7 mouse cellular contexts compared by ENCODE assay signal in genomic region chr3:90509747-90510123, GRCm38 (mm10). TPM values are rescaled to one million over a fixed set of nuclear protein-coding genes. Genes with fewer than 3 reads are reported as not detected.
DNase-seq lines count a peak whose midpoint lies in the region; ATAC-seq and TF ChIP-seq lines count a peak whose summit lies in the region.

No protein-coding gene starts in this region.

- H3K4me2 ChIP-seq in forebrain, embryonic 13.5 days, result peak overlapping the region; percentile 84
- peak overlapping the region; percentile 84 for H3K4me2 ChIP-seq in liver, embryonic 12.5 days

- H3K27me3 ChIP-seq in spleen, adult 2 months (ENCODE audit: control insufficient read depth, insufficient read depth, low read length), result no peaks in the 10 kb centered on the region
- H3K27me3 ChIP-seq in forebrain, embryonic 13.5 days, result peaks cover 24% of the 10 kb centered on the region
- H3K27me3 ChIP-seq in liver, embryonic 12.5 days (replicated peaks), result peaks cover 23% of the 10 kb centered on the region

- H3K9me3 ChIP-seq in forebrain, embryonic 13.5 days (replicated peaks), result no peaks in the 10 kb centered on the region
- no peaks in the 10 kb centered on the region for H3K9me3 ChIP-seq in liver, embryonic 12.5 days (replicated peaks)

- peak overlapping the region; percentile 12; the same call in 1 of the 2 replicates for H3K4me3 ChIP-seq in spleen, adult 2 months (ENCODE audit: extremely low read depth, insufficient read depth, insufficient read length)
- H3K4me3 ChIP-seq in forebrain, embryonic 13.5 days, result peak overlapping the region; percentile 94
- peak overlapping the region; percentile 97 for H3K4me3 ChIP-seq in liver, embryonic 12.5 days

- peaks cover 8% of the 10 kb centered on the region; the same call in 1 of the 2 replicates for H3K4me1 ChIP-seq in spleen, adult 2 months (ENCODE audit: control insufficient read depth, insufficient read depth, insufficient read length)
- H3K4me1 ChIP-seq in forebrain, embryonic 13.5 days, result peaks cover 26% of the 10 kb centered on the region
- H3K4me1 ChIP-seq in liver, embryonic 12.5 days, result peaks cover 44% of the 10 kb centered on the region

- TF ChIP-seq CTCF in spleen, adult 2 months (IDR thresholded peaks at IDR 0.05; ENCODE audit: extremely low read depth, insufficient read depth, insufficient read length, insufficient replicate concordance), result no peak

- 11% methylated on average over 2 of the region's 2 CpGs for WGBS in spleen, adult 2 months
- 6% methylated on average over 2 of the region's 2 CpGs for WGBS in forebrain, embryonic 13.5 days
- 12% methylated on average over 2 of the region's 2 CpGs for WGBS in liver, embryonic 12.5 days (ENCODE audit: insufficient replicate concordance)

- no peak overlapping the region for H3K9ac ChIP-seq in forebrain, embryonic 13.5 days
- peak overlapping the region; percentile 44; the same call in 1 of the 2 replicates for H3K9ac ChIP-seq in liver, embryonic 12.5 days

- no peak for DNase-seq in spleen, adult 2 months (ENCODE audit: low read depth in 1 of 2, low spot score in 2 of 2)
- no peak for DNase-seq in spleen, postnatal 10 days (ENCODE audit: low spot score in 2 of 2)
- no peak for DNase-seq in ovary, postnatal 14 days (ENCODE audit: low spot score)
- no peak for DNase-seq in B cell, adult 2 months
- DNase-seq in urinary bladder, postnatal 14 days (ENCODE audit: low spot score), result no peak

- ATAC-seq in forebrain, embryonic 13.5 days, result peak; percentile 36
- ATAC-seq in liver, embryonic 12.5 days, result no peak

- peaks cover 16% of the 10 kb centered on the region for H3K36me3 ChIP-seq in spleen, adult 2 months (ENCODE audit: control insufficient read depth, insufficient read depth, low read length)
- peaks cover 28% of the 10 kb centered on the region for H3K36me3 ChIP-seq in forebrain, embryonic 13.5 days (ENCODE audit: poor library complexity, severe bottlenecking)
- peaks cover 36% of the 10 kb centered on the region for H3K36me3 ChIP-seq in liver, embryonic 12.5 days

- no peak for TF ChIP-seq POLR2A in spleen, adult 2 months (IDR thresholded peaks at IDR 0.05; ENCODE audit: low read depth, low read length)

- peak overlapping the region; percentile 76 for H3K27ac ChIP-seq in spleen, adult 2 months (ENCODE audit: insufficient read depth, low read length)
- peak overlapping the region; percentile 93 for H3K27ac ChIP-seq in forebrain, embryonic 13.5 days
- peak overlapping the region; percentile 75 for H3K27ac ChIP-seq in liver, embryonic 12.5 days

RNA-seq across cellular contexts. Expression of gene Chtop, which starts 0.4 kb away (rescaled TPM):
- 32.9 and 34.0 TPM in 2 replicates for polyA plus RNA-seq in spleen, adult 2 months (2012; rRNA removed)
- polyA plus RNA-seq in forebrain, embryonic 13.5 days (2015; fragmentation: Nextera tagmentation; extraction: Ambion mirVana), result 214 and 215 TPM in 2 replicates
- polyA plus RNA-seq in liver, embryonic 12.5 days (2016; fragmentation: Nextera tagmentation; extraction: Ambion mirVana), result 85.7 and 88.1 TPM in 2 replicates

RNA-seq across cellular contexts. Expression of gene S100a1, which starts 4.5 kb away (rescaled TPM):
- polyA plus RNA-seq in spleen, adult 2 months (2012; rRNA removed), result 15.9 and 28.8 TPM in 2 replicates
- 5.0 and 6.8 TPM in 2 replicates for polyA plus RNA-seq in forebrain, embryonic 13.5 days (2015; fragmentation: Nextera tagmentation; extraction: Ambion mirVana)
- 13.2 and 15.0 TPM in 2 replicates for polyA plus RNA-seq in liver, embryonic 12.5 days (2016; fragmentation: Nextera tagmentation; extraction: Ambion mirVana)

RNA-seq across cellular contexts. Expression of gene S100a13, which starts 4.5 kb away (rescaled TPM):
- 27.0 and 30.0 TPM in 2 replicates for polyA plus RNA-seq in spleen, adult 2 months (2012; rRNA removed)
- 6.9 and 7.5 TPM in 2 replicates for polyA plus RNA-seq in forebrain, embryonic 13.5 days (2015; fragmentation: Nextera tagmentation; extraction: Ambion mirVana)
- 18.4 and 20.4 TPM in 2 replicates for polyA plus RNA-seq in liver, embryonic 12.5 days (2016; fragmentation: Nextera tagmentation; extraction: Ambion mirVana)

RNA-seq across cellular contexts. Expression of gene S100a14, which starts 16.9 kb away (rescaled TPM):
- polyA plus RNA-seq in spleen, adult 2 months (2012; rRNA removed), result 0.06 TPM in 1 of 2 replicates, not detected in the other
- not detected in 2 replicates for polyA plus RNA-seq in forebrain, embryonic 13.5 days (2015; fragmentation: Nextera tagmentation; extraction: Ambion mirVana)
- not detected in 2 replicates for polyA plus RNA-seq in liver, embryonic 12.5 days (2016; fragmentation: Nextera tagmentation; extraction: Ambion mirVana)

RNA-seq across cellular contexts. Expression of gene Snapin, which starts 18.9 kb away (rescaled TPM):
- polyA plus RNA-seq in spleen, adult 2 months (2012; rRNA removed), result 12.4 and 13.2 TPM in 2 replicates
- polyA plus RNA-seq in forebrain, embryonic 13.5 days (2015; fragmentation: Nextera tagmentation; extraction: Ambion mirVana), result 73.5 and 76.5 TPM in 2 replicates
- 24.2 and 27.0 TPM in 2 replicates for polyA plus RNA-seq in liver, embryonic 12.5 days (2016; fragmentation: Nextera tagmentation; extraction: Ambion mirVana)

Comparison
In these comparisons a context has a peak if more than half of its experiments do, and no peak if none do; other contexts are left out.
1. H3K4me3 ChIP-seq: peak in every context shown above with its lines; median percentile 97 in liver, embryonic 12.5 days; 94 in forebrain, embryonic 13.5 days; 12 in spleen, adult 2 months.